Mouse (Mus musculus): ENCODE results near the gene Ctso. TPM values are rescaled to one million over a fixed set of nuclear protein-coding genes. Genes with fewer than 3 reads are reported as not detected.
A peak's percentile ranks its signal among the peaks of the same experiment; 100 is the strongest.

The Ctso gene
- polyA plus RNA-seq, 1 experiment from 2014 or later = 8.9 TPM

GRCm38 (mm10) chr3:81942341-81942740 lies 9.9 kb downstream of the Ctso start:
- no peak for ATAC-seq
- Histone ChIP-seq H3K4me2 (ENCODE audit: low read length) (no peak overlapping the region), H3K4me3 (ENCODE audit: low read depth, low read length) (no peak overlapping the region), H3K4me1 (ENCODE audit: control insufficient read depth, insufficient read depth, low read length) (no peaks in the 10 kb centered on the region), H3K9me3 (replicated peaks; ENCODE audit: control insufficient read depth, low read length) (no peaks in the 10 kb centered on the region), H3K36me3 (ENCODE audit: control insufficient read depth, insufficient read depth, low read length) (no peaks in the 10 kb centered on the region), H3K9ac (ENCODE audit: low read length) (no peak overlapping the region), H3K27ac (ENCODE audit: low read depth, low read length) (no peak overlapping the region), H3K27me3 (replicated peaks; ENCODE audit: control insufficient read depth, insufficient read depth, low read length) (no peaks in the 10 kb centered on the region)
- DNase-seq (ENCODE audit: low spot score) = no peak
- WGBS = 92% methylated on average over 3 of the region's 3 CpGs

DNA sequence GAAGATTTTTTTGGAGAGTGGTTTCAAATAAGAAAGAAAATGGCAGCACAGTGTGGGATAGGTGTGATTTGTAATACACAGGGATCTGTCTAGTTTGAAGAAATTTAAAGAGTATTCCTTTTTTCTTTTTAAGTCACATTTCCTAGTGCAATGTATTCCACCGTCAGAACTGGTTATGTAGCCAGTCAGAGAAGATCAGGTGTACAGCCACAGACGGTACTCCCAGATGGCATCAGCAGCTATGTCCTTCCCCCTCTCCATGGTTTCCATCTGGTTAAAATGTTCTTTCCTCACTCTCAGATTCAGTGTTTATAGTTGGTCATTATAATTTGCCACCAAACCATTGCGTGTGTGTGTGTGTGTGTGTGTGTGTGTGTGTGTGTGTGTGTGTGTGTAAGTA lies 10.7 kb downstream of the Ctso start:
- Histone ChIP-seq H3K4me2 (ENCODE audit: low read length) (no peak overlapping the region), H3K9me3 (replicated peaks; ENCODE audit: control insufficient read depth, low read length) (no peaks in the 10 kb centered on the region), H3K27me3 (replicated peaks; ENCODE audit: control insufficient read depth, insufficient read depth, low read length) (no peaks in the 10 kb centered on the region), H3K4me1 (ENCODE audit: control insufficient read depth, insufficient read depth, low read length) (no peaks in the 10 kb centered on the region), H3K36me3 (ENCODE audit: control insufficient read depth, insufficient read depth, low read length) (no peaks in the 10 kb centered on the region), H3K27ac (ENCODE audit: low read depth, low read length) (no peak overlapping the region), H3K4me3 (ENCODE audit: low read depth, low read length) (no peak overlapping the region), H3K9ac (ENCODE audit: low read length) (no peak overlapping the region)
- WGBS = 79% methylated on average over 3 of the region's 3 CpGs
- ATAC-seq (no peak; the same call in 1 of the 2 replicates), DNase-seq (ENCODE audit: low spot score) (no peak)

- no peak overlapping the region for H3K4me2 ChIP-seq (ENCODE audit: low read length)
- no peak for DNase-seq (ENCODE audit: low spot score)
- ATAC-seq = no peak
- no peak overlapping the region for H3K27ac ChIP-seq (ENCODE audit: low read depth, low read length)
- no peaks in the 10 kb centered on the region for H3K9me3 ChIP-seq (replicated peaks; ENCODE audit: control insufficient read depth, low read length)
- H3K4me1 ChIP-seq (ENCODE audit: control insufficient read depth, insufficient read depth, low read length) = no peaks in the 10 kb centered on the region
- H3K4me3 ChIP-seq (ENCODE audit: low read depth, low read length) = no peak overlapping the region
- H3K27me3 ChIP-seq (replicated peaks; ENCODE audit: control insufficient read depth, insufficient read depth, low read length) = no peaks in the 10 kb centered on the region
- 92% methylated on average over 7 of the region's 7 CpGs for WGBS
- H3K36me3 ChIP-seq (ENCODE audit: control insufficient read depth, insufficient read depth, low read length) = no peaks in the 10 kb centered on the region
- no peak overlapping the region for H3K9ac ChIP-seq (ENCODE audit: low read length)
These were observed 12.5 kb downstream of the Ctso start for GRCm38 (mm10) chr3:81944851-81945393.

- DNase-seq (ENCODE audit: low spot score) = no peak
- H3K27ac ChIP-seq (ENCODE audit: low read depth, low read length) = no peak overlapping the region
- ATAC-seq = no peak
These were observed 16.6 kb downstream of the Ctso start for GRCm38 (mm10) chr3:81949048-81949447.

GRCm38 (mm10) chr3:81951785-81952184 lies 19.4 kb downstream of the Ctso start:
- DNase-seq (ENCODE audit: low spot score) = peak; percentile 15
- no peak for ATAC-seq
- Histone ChIP-seq H3K4me3 (ENCODE audit: low read depth, low read length) (no peak overlapping the region), H3K9ac (ENCODE audit: low read length) (no peak overlapping the region), H3K27me3 (replicated peaks; ENCODE audit: control insufficient read depth, insufficient read depth, low read length) (no peaks in the 10 kb centered on the region), H3K27ac (ENCODE audit: low read depth, low read length) (no peak overlapping the region), H3K4me1 (ENCODE audit: control insufficient read depth, insufficient read depth, low read length) (no peaks in the 10 kb centered on the region), H3K9me3 (replicated peaks; ENCODE audit: control insufficient read depth, low read length) (no peaks in the 10 kb centered on the region), H3K4me2 (ENCODE audit: low read length) (no peak overlapping the region), H3K36me3 (ENCODE audit: control insufficient read depth, insufficient read depth, low read length) (no peaks in the 10 kb centered on the region)
- WGBS = 76% methylated on average over 2 of the region's 2 CpGs

More at GRCm38 (mm10) chr3:81949048-81949447, 16.6 kb downstream of the Ctso start:
- Histone ChIP-seq H3K4me2 (ENCODE audit: low read length) (no peak overlapping the region), H3K4me3 (ENCODE audit: low read depth, low read length) (no peak overlapping the region), H3K4me1 (ENCODE audit: control insufficient read depth, insufficient read depth, low read length) (no peaks in the 10 kb centered on the region), H3K36me3 (ENCODE audit: control insufficient read depth, insufficient read depth, low read length) (no peaks in the 10 kb centered on the region), H3K9ac (ENCODE audit: low read length) (no peak overlapping the region), H3K9me3 (replicated peaks; ENCODE audit: control insufficient read depth, low read length) (no peaks in the 10 kb centered on the region), H3K27me3 (replicated peaks; ENCODE audit: control insufficient read depth, insufficient read depth, low read length) (no peaks in the 10 kb centered on the region)
- 94% methylated on average over 1 of the region's 1 CpGs for WGBS

GRCm38 (mm10) chr3:81957484-81957883 lies 25.1 kb downstream of the Ctso start:
- ATAC-seq (no peak), DNase-seq (ENCODE audit: low spot score) (peak; percentile 27)
- 81% methylated on average over 5 of the region's 5 CpGs for WGBS
- Histone ChIP-seq H3K9ac (ENCODE audit: low read length) (no peak overlapping the region), H3K4me2 (ENCODE audit: low read length) (no peak overlapping the region), H3K27me3 (replicated peaks; ENCODE audit: control insufficient read depth, insufficient read depth, low read length) (no peaks in the 10 kb centered on the region), H3K9me3 (replicated peaks; ENCODE audit: control insufficient read depth, low read length) (no peaks in the 10 kb centered on the region), H3K4me1 (ENCODE audit: control insufficient read depth, insufficient read depth, low read length) (no peaks in the 10 kb centered on the region), H3K36me3 (ENCODE audit: control insufficient read depth, insufficient read depth, low read length) (no peaks in the 10 kb centered on the region), H3K4me3 (ENCODE audit: low read depth, low read length) (no peak overlapping the region), H3K27ac (ENCODE audit: low read depth, low read length) (no peak overlapping the region)

GRCm38 (mm10) chr3:81961336-81961735 lies 28.9 kb downstream of the Ctso start:
- no peak overlapping the region for H3K27ac ChIP-seq (ENCODE audit: low read depth, low read length)
- H3K4me1 ChIP-seq (ENCODE audit: control insufficient read depth, insufficient read depth, low read length) = no peaks in the 10 kb centered on the region
- H3K4me3 ChIP-seq (ENCODE audit: low read depth, low read length) = no peak overlapping the region
- no peak for DNase-seq (ENCODE audit: low spot score)
- H3K36me3 ChIP-seq (ENCODE audit: control insufficient read depth, insufficient read depth, low read length) = no peaks in the 10 kb centered on the region
- no peaks in the 10 kb centered on the region for H3K9me3 ChIP-seq (replicated peaks; ENCODE audit: control insufficient read depth, low read length)
- H3K27me3 ChIP-seq (replicated peaks; ENCODE audit: control insufficient read depth, insufficient read depth, low read length) = no peaks in the 10 kb centered on the region
- H3K9ac ChIP-seq (ENCODE audit: low read length) = no peak overlapping the region
- no peak for ATAC-seq
- WGBS = 90% methylated on average over 5 of the region's 5 CpGs
- no peak overlapping the region for H3K4me2 ChIP-seq (ENCODE audit: low read length)

DNA sequence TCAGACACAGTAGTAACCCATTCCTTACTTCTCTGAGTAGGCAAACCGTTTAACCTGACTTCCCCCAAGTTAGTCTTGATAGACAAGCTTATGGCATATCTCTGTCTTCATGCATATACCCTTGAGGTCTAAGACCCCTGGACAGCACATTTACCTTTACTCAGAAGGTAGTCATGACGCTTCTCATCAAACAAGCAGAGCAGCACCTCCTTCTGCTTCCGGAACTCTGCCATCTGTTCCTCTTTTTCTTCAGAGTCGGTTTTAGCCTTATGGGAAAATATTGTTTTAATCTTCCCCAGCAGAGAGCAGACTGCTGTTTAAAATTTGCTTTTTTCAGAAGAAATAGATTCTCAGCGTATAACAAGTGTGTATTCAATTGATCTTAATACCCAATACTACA lies 31.4 kb downstream of the Ctso start:
- no peak overlapping the region for H3K9ac ChIP-seq (ENCODE audit: low read length)
- ATAC-seq (no peak), DNase-seq (ENCODE audit: low spot score) (no peak)
- no peaks in the 10 kb centered on the region for H3K9me3 ChIP-seq (replicated peaks; ENCODE audit: control insufficient read depth, low read length)
- H3K36me3 ChIP-seq (ENCODE audit: control insufficient read depth, insufficient read depth, low read length) = no peaks in the 10 kb centered on the region
- no peak overlapping the region for H3K4me3 ChIP-seq (ENCODE audit: low read depth, low read length)
- H3K27me3 ChIP-seq (replicated peaks; ENCODE audit: control insufficient read depth, insufficient read depth, low read length) = no peaks in the 10 kb centered on the region
- H3K27ac ChIP-seq (ENCODE audit: low read depth, low read length) = no peak overlapping the region
- H3K4me1 ChIP-seq (ENCODE audit: control insufficient read depth, insufficient read depth, low read length) = no peaks in the 10 kb centered on the region
- no peak overlapping the region for H3K4me2 ChIP-seq (ENCODE audit: low read length)
- 85% methylated on average over 5 of the region's 5 CpGs for WGBS

DNA sequence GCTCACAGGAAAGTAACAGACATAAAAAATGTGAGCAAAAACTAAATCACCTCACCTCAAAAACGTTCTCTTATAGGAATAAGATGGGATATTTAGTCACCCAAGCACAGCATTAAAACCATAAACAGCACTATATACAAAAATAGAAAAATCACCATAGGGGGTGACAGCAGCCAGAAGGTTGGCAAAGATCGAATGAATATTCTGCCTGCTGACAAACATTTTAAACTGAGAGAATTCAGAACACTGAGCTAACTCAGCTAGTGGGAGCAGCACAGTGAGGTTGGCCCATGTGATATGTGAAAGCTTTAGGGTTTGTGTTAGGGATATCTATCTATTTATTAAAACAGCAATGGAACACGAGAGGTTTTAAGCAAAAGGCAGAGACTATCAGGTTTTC lies 32.2 kb downstream of the Ctso start:
- Histone ChIP-seq H3K9me3 (replicated peaks; ENCODE audit: control insufficient read depth, low read length) (no peaks in the 10 kb centered on the region), H3K4me3 (ENCODE audit: low read depth, low read length) (no peak overlapping the region), H3K4me1 (ENCODE audit: control insufficient read depth, insufficient read depth, low read length) (no peaks in the 10 kb centered on the region), H3K27ac (ENCODE audit: low read depth, low read length) (no peak overlapping the region), H3K27me3 (replicated peaks; ENCODE audit: control insufficient read depth, insufficient read depth, low read length) (no peaks in the 10 kb centered on the region), H3K4me2 (ENCODE audit: low read length) (no peak overlapping the region), H3K9ac (ENCODE audit: low read length) (no peak overlapping the region), H3K36me3 (ENCODE audit: control insufficient read depth, insufficient read depth, low read length) (no peaks in the 10 kb centered on the region)
- WGBS = 65% methylated on average over 3 of the region's 3 CpGs
- DNase-seq (ENCODE audit: low spot score) (no peak), ATAC-seq (no peak)

All from forebrain, embryonic 14.5 days (tissue).